Mouse (Mus musculus): Measurements from ENCODE around the gene Cdkn1a.

Gene Cdkn1a

GRCm38 (mm10) chr17:29143266-29143665, 52.5 kb downstream of the Cdkn1a start:
- Histone ChIP-seq H3K4me1 (replicated peaks; ENCODE audit: low read depth, low read length) (peaks cover 71% of the 10 kb centered on the region), H3K36me3 (ENCODE audit: insufficient read depth, low read length) (no peaks in the 10 kb centered on the region), H3K27me3 (ENCODE audit: insufficient read depth, low read length) (peaks cover 14% of the 10 kb centered on the region; the same call in 1 of the 2 replicates), H3K4me3 (replicated peaks; ENCODE audit: low read length) (no peak overlapping the region), H3K9me3 (ENCODE audit: low read length) (no peaks in the 10 kb centered on the region)
- TF ChIP-seq CTCF (conservative IDR thresholded peaks at IDR 0.05; ENCODE audit: low read length): no peak
- no peak for TF ChIP-seq POU5F1 (IDR thresholded peaks at IDR 0.05; ENCODE audit: borderline replicate concordance, low read length)
- TF ChIP-seq NANOG (IDR thresholded peaks at IDR 0.05; ENCODE audit: borderline replicate concordance, low read length): no peak

- no peak for TF ChIP-seq NANOG (IDR thresholded peaks at IDR 0.05; ENCODE audit: borderline replicate concordance, low read length)
- TF ChIP-seq POU5F1 (IDR thresholded peaks at IDR 0.05; ENCODE audit: borderline replicate concordance, low read length): no peak
- no peak for TF ChIP-seq CTCF (conservative IDR thresholded peaks at IDR 0.05; ENCODE audit: low read length)
- no peaks in the 10 kb centered on the region for H3K9me3 ChIP-seq (ENCODE audit: low read length)
- H3K4me1 ChIP-seq (replicated peaks; ENCODE audit: low read depth, low read length): peaks cover 76% of the 10 kb centered on the region
- no peaks in the 10 kb centered on the region for H3K36me3 ChIP-seq (ENCODE audit: insufficient read depth, low read length)
- 0 out of 2 replicates have a peak, but pooled peaks cover 3% of the 10 kb centered on the region for H3K27me3 ChIP-seq (ENCODE audit: insufficient read depth, low read length)
- H3K4me3 ChIP-seq (replicated peaks; ENCODE audit: low read length): no peak overlapping the region
Observed at GRCm38 (mm10) chr17:29145101-29145500, 54.3 kb downstream of the Cdkn1a start.

DNA sequence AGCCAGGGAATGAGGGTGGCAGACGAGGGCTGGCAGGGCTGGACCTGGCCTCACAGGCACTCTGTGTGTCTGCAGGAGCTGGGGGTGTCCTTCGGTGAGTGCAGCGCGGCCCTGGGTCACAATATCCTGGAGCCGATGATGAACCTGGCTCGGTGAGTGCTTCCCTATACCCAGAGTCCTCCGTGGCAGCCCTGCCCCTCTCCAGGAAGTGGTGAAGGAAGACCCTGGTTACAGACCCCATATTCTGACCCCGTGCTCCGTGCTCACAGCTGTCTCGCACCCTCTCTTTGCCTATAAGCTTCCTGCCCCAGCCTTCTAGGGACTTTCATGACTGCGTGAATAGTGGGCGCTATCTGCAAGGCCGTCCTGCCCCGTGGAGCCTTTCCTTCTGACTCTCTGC, 56.5 kb downstream of the Cdkn1a start:
- Histone ChIP-seq H3K4me3 (replicated peaks; ENCODE audit: low read length) (peak overlapping the region; percentile 59), H3K27me3 (ENCODE audit: insufficient read depth, low read length) (no peaks in the 10 kb centered on the region), H3K9me3 (ENCODE audit: low read length) (no peaks in the 10 kb centered on the region), H3K36me3 (ENCODE audit: insufficient read depth, low read length) (0 out of 2 replicates have a peak, but pooled peaks cover 2% of the 10 kb centered on the region), H3K4me1 (replicated peaks; ENCODE audit: low read depth, low read length) (peaks cover 63% of the 10 kb centered on the region)
- no peak for TF ChIP-seq CTCF (conservative IDR thresholded peaks at IDR 0.05; ENCODE audit: low read length)
- TF ChIP-seq POU5F1 (IDR thresholded peaks at IDR 0.05; ENCODE audit: borderline replicate concordance, low read length): no peak
- TF ChIP-seq NANOG (IDR thresholded peaks at IDR 0.05; ENCODE audit: borderline replicate concordance, low read length): no peak

DNA sequence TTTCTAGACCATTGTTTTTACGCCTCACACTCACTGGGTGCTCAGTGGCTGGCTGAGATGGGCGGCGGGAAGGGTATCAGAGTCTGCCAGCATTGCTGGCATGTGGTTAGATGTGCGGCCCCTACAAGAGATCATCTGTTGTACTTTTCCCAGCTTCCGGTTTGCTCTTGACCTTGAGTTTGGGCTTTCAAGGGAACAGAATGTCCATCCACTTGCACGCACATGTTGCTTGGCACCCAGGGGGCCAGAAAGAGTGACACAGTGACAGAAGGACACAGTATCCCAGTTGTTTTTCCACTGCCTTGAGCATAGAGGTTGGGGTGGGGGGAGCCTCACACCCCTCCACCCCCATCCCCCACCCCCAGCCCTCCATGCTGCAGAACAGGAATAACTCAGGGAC, 57.0 kb downstream of the Cdkn1a start:
- TF ChIP-seq NANOG (IDR thresholded peaks at IDR 0.05; ENCODE audit: borderline replicate concordance, low read length) (no peak), POU5F1 (IDR thresholded peaks at IDR 0.05; ENCODE audit: borderline replicate concordance, low read length) (no peak), CTCF (conservative IDR thresholded peaks at IDR 0.05; ENCODE audit: low read length) (no peak)
- peak overlapping the region; percentile 59; the same call in 1 of the 2 replicates for H3K4me3 ChIP-seq (replicated peaks; ENCODE audit: low read length)
- H3K27me3 ChIP-seq (ENCODE audit: insufficient read depth, low read length): no peaks in the 10 kb centered on the region
- H3K4me1 ChIP-seq (replicated peaks; ENCODE audit: low read depth, low read length): peaks cover 61% of the 10 kb centered on the region
- no peaks in the 10 kb centered on the region for H3K9me3 ChIP-seq (ENCODE audit: low read length)
- H3K36me3 ChIP-seq (ENCODE audit: insufficient read depth, low read length): 0 out of 2 replicates have a peak, but pooled peaks cover 5% of the 10 kb centered on the region

DNA sequence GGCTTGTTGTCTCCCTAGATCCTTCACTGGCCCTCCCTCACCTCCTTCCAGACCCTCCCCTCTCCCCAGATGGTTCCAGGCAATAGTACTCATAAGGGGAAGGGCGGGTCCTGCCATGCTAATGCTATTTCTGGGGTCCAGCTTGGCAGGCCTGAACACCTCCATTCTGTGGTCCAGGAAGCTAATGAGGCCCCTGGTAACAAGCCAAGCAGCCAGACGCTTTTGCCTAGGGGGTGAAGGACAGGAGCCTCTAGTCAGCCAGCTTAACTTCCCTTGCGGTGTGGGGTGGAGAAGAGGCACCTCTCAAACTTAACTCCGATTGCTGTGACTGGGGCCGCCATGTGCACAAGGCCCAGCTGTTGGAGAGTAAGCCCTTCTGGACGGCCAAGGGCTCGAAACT, 59.0 kb downstream of the Cdkn1a start:
- Histone ChIP-seq H3K27me3 (ENCODE audit: insufficient read depth, low read length) (no peaks in the 10 kb centered on the region), H3K4me1 (replicated peaks; ENCODE audit: low read depth, low read length) (peaks cover 69% of the 10 kb centered on the region), H3K4me3 (replicated peaks; ENCODE audit: low read length) (no peak overlapping the region), H3K36me3 (ENCODE audit: insufficient read depth, low read length) (0 out of 2 replicates have a peak, but pooled peaks cover 5% of the 10 kb centered on the region), H3K9me3 (ENCODE audit: low read length) (no peaks in the 10 kb centered on the region)
- TF ChIP-seq POU5F1 (IDR thresholded peaks at IDR 0.05; ENCODE audit: borderline replicate concordance, low read length): no peak
- no peak for TF ChIP-seq CTCF (conservative IDR thresholded peaks at IDR 0.05; ENCODE audit: low read length)
- TF ChIP-seq NANOG (IDR thresholded peaks at IDR 0.05; ENCODE audit: borderline replicate concordance, low read length): no peak
